Mouse (Mus musculus): Measurements from ENCODE around the gene Fdx1l. TPM values are rescaled to one million over a fixed set of nuclear protein-coding genes. Genes with fewer than 3 reads are reported as not detected.
A peak's percentile ranks its signal among the peaks of the same experiment; 100 is the strongest.

The Fdx1l gene
- total RNA-seq (2022) = 10 to 100 TPM; 47.3 to 69.6 (median 59.3) TPM

DNA sequence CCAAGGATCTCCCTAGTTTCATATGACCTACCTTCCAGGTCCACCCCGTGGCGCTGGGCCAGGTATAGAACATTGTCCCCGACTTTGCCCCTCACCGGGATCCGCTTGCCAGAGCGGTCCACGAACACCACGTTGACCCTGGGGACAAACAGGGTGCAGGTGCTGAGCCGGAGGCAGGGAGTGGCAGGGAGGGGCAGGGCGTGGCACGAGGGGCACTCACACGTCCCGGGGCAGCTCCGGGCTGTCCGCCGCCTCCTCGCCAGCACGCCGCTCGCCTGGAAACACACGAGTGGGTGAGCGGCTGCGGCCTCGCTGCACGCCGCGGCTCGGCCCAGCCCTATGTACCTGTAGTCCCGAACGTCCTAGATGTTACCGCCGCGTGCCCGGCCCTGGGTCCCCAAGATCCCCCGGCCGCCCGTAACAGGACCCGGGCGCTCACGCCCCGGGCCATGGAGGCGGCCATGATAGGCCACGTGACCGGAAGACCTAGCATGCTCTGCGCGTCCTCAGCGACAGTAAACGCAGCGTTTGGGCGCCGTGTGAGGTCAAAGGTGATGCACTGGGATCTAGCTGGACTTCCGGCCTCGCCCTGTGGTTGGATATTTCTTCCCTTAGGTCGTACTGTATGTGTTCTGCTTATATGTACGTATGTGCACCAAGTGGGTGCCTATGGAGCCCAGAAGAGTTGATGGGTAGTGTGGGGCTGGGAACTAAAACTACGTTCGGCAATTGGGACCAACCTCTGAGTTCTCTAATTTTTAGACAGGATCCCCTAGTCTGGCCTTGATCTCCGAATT lies at the start of gene Fdx1l, which contains the start of gene Gm49373:
Gene Fdx1l, minus strand, starts transcription at position 571 of the 797 bp plus-strand sequence.
Gene Gm49373, minus strand, starts transcription at position 53 of the 797 bp plus-strand sequence.
- DNase-seq (ENCODE audit: low spot score in 2 of 2) = peak; percentile 89 to 94

- DNase-seq (ENCODE audit: low spot score in 2 of 2) = no peak
These were observed 48.1 kb upstream of the Fdx1l start for GRCm38 (mm10) chr9:21121483-21121882.

DNA sequence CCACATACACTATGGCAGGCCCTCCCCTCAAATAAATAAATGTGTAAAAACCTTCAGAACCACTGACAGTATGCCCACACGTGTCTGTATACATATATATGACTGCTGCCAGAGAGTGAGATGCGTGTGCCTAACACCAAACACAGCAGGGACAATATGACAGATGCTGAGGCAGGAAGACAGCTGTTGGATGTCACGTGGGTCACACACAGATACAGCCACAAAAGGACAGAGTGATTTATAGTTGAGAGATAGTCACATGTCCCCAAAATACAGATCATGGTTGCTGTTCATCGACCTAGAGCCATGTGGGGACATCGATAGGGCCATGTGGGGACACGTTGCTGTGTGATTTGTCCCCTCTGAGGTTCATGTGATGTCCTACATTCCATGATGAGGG lies 43.7 kb upstream of the Fdx1l start:
- no peak for DNase-seq (ENCODE audit: low spot score in 2 of 2)

DNA sequence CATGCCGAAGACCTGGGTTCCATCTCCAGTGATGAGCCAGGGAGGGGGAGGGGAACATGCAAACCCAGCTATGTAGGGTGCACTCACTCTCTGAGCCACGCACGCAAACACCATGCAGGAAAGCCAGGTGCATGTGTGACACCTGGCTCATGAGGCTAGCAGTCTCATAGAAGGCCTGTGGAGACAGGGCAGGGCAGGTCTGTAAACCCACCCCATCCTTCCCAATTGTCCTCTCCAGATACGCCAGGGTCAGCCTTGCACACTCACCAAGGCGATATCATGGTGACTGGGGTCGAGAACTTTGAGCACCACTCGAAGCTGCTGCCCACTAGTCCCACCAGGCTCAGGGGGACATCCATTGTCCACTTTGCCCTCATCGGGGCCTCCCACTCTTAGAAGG lies 41.7 kb upstream of the Fdx1l start:
- no peak for DNase-seq (ENCODE audit: low spot score in 2 of 2)

DNA sequence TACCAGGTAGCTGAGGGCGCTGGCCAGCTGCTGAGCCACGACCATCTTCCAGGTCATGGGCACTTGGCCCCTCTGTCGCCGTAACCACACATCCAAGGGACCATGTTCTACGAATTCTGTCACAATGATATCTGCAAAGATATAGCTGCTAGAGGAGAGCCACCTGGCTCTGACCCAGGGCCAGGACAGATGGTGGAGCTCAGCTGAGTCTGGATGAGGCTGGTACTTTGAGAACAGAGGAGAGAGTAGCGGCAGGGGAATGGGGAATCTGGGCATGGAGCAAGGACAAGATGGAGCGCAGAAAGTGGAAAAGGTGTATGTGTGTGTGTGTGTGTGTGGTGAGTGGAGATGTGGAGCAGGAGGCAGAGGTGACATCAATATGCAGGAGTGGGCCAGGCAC lies 40.8 kb upstream of the Fdx1l start:
- no peak for DNase-seq (ENCODE audit: low spot score in 2 of 2)

- DNase-seq (ENCODE audit: low spot score in 2 of 2) = no peak
These were observed 40.3 kb upstream of the Fdx1l start for GRCm38 (mm10) chr9:21113751-21114150.

DNA sequence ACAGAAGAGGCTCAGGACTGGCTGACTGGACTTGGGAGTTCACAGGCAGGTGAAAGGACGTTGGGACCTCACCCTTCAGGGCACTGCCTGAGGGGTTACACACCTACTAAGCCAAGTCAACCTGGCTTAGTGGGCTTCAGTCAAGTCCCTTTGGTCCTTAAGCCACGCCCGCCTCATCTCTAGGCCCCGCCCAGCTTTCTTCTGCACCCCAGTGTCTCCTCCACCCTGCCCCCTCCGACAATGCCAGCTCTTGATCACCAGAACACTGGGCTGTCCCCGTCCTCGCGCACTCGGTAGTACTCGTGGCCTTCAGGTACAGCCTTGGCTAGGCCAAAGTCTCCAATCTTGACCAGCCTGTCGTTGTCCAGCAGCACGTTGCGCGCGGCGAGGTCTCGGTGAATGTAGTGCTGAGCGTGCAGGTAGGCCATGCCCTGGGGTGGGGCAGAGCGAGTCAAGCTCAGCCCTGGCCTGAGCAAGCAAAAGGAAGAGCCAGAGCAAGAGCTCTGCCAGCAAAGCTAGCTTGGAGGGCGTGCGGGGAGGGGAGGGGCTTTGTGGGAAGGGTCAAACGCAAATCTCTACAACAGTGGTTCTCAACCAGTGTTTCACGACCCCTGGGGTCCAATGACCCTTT lies 34.3 kb upstream of the Fdx1l start:
- DNase-seq (ENCODE audit: low spot score in 2 of 2) = no peak

DNA sequence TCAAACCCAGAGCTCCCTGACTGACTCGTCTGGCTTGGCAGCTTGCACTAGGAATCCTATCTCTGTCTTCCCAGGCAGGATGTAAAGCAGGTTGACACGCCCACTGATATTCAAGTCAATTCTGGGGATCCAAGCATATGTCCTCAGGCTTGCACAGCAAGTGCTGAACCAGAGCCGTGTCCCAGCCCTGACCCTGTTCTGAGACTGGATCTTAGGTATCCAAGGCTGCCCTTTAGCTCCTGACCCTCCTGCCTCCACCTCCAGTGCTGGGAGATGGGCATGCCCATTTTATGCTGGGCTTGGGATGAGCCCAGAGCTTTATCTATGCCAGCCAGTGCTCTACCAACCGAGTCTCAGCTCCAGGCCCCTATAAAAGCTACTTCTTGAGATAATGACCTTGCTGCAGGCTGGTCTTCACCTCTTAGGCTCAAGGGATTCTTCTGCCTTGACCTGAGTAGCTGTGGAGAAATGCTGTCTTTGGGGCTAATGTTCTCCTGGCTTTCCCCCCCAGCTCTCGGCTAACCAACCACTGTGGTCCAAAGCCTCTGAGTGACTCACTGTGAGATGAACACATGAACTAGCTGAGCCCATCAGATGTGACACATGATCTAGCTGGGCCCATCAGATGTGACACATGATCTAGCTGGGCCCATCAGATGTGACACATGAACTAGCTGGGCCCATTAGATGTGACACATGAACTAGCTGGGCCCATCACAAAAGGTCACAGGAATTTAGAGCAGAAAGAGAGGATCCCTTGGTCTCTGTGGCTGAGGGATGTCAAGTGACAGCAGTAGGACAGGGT lies 32.5 kb upstream of the Fdx1l start:
- no peak for DNase-seq (ENCODE audit: low spot score in 2 of 2)

- no peak for DNase-seq (ENCODE audit: low spot score in 2 of 2)
These were observed 31.4 kb upstream of the Fdx1l start for GRCm38 (mm10) chr9:21104814-21105213.

- DNase-seq (ENCODE audit: low spot score in 2 of 2) = no peak
These were observed 28.7 kb upstream of the Fdx1l start for GRCm38 (mm10) chr9:21102076-21102475.

- DNase-seq (ENCODE audit: low spot score in 2 of 2) = no peak
These were observed 27.2 kb upstream of the Fdx1l start for GRCm38 (mm10) chr9:21100447-21101161.

DNA sequence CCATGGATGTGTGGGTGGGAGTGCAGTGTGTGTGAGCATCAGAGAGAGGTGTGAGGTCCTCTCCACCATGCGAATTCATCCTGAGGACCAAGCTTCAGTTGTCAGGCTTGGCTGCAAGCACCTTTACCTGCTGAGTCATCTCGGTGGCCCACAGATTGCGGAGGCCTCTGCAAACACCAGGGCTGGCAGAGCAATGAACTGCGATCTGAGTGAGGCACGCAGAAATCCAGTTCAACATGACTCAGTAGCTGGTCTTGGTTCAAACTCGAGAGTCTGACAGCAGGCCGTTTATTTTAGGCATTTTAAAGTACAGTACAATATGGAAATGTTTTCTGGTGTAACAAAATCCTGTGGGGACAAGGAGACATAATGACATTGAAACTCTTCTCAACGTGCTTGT lies 24.4 kb upstream of the Fdx1l start:
- peak; percentile 61 to 73 for DNase-seq (ENCODE audit: low spot score in 2 of 2)

- no peak for DNase-seq (ENCODE audit: low spot score in 2 of 2)
These were observed 22.5 kb upstream of the Fdx1l start for GRCm38 (mm10) chr9:21095958-21096357.

- DNase-seq (ENCODE audit: low spot score in 2 of 2) = no peak
These were observed 20.0 kb upstream of the Fdx1l start for GRCm38 (mm10) chr9:21093423-21093822.

DNA sequence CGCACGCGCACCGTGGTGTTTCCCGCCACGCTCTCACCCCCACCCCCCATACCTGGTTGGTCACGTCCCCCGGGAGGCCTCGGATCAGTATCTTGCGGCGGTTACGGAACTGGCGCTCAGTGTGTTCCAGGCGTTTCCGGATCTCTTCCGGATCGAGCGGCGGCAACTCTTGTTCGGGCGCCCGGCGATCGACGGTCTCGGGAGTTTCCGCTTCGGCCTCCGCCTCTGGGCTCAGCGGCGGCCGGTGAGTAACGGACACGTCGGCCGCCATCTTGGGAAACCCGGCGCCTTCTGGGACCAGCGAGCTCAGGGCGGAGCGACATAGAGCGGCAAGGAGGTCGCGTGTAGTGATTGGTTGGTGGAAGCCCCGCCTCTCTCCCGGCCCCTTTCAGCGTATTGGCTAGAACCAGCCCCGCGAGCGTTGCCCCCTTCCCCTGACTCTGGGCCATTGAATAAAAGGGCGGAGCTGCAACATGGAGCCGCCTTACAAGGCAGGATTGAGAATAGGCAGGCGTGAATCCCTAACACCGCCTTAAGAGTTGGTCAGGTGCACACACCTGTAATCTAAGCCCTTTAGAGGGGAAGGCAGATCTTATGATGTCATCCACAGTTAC lies 18.4 kb upstream of the Fdx1l start, which contains the start of the genes Gm38431 and Raver1:
Gene Gm38431, minus strand, starts transcription at position 291 of the 614 bp plus-strand sequence.
Gene Raver1, minus strand, starts transcription at position 302 of the 614 bp plus-strand sequence.
- DNase-seq (ENCODE audit: low spot score in 2 of 2) = peak; percentile 97

- DNase-seq (ENCODE audit: low spot score in 2 of 2) = no peak
These were observed 17.7 kb upstream of the Fdx1l start for GRCm38 (mm10) chr9:21090972-21091706.

DNA sequence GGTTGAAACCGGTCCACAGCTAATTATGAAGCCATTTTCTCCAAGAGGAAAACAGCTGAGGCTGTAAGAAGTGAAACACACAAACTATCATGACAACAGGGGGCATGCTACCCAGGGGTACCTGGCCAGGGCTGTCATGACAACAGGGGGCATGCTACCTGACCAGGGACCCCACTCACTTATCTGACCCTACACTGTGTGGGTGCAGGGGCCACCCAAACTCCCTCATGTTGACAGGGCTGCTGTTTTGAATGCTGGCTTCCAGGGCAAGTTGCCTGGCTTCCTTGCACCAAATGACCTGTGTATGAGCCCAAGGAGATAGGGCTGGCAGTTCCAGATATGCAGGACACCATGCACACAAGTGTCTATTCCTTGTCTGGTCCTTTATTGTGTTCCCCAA lies 17.1 kb upstream of the Fdx1l start:
- DNase-seq (ENCODE audit: low spot score in 2 of 2) = no peak

DNA sequence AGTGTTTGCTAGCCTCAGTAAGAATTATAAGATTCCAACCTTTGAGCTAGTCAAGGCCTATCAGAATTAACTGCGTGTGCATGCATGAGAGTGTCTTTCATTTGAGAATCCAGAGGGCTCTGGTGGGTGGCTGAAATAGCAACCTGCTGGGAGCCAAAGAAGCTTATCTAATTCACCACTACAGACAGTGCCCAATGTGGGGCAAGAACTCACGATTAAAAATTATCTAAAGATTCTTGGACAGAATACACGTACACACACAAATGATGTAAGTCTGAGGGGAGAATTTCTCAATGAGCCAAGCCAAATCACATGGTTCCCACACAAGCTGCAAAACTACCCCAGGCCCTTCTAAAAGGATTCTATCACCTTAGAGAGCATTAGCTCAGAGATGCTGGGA lies 9.9 kb upstream of the Fdx1l start:
- no peak for DNase-seq (ENCODE audit: low spot score in 2 of 2)

- no peak for DNase-seq (ENCODE audit: low spot score in 2 of 2)
These were observed 7.7 kb upstream of the Fdx1l start for GRCm38 (mm10) chr9:21081127-21081526.

GRCm38 (mm10) chr9:21075625-21076024 lies 2.2 kb upstream of the Fdx1l start:
- DNase-seq (ENCODE audit: low spot score in 2 of 2) = no peak
